Mouse (Mus musculus) intestine, embryonic 14.5 days (tissue): ENCODE measurements around the gene Dscaml1. TPM values are rescaled to one million over a fixed set of nuclear protein-coding genes. Genes with fewer than 3 reads are reported as not detected.

Experiments used
- ATAC-seq: fragments of 200-750 bp; cut with Nextera tagmentation; replicated peaks from 2 replicates; pipeline ENCODE4 v1.8.0; 2017; ENCODE audit warnings: low read depth, moderate number of reproducible peaks, moderate TSS enrichment, moderate library complexity; ENCODE audit not compliant: low FRiP score, low TSS enrichment
- DNase-seq: peaks from one replicate; pipeline ENCODE4 v3.0.0-alpha.2; 2018; ENCODE audit warnings: low spot score
- H3K27ac ChIP-seq: fragments of 300-500 bp; sonication (generic); 2 replicates; pipeline ENCODE4 v1.5.1; 2014; ENCODE audit warnings: low read depth, mild to moderate bottlenecking, control low read depth
- H3K27me3 ChIP-seq: fragments of 300-500 bp; sonication (generic); replicated peaks from 2 replicates; pipeline ENCODE4 v1.6.1; 2014; ENCODE audit warnings: low read length, control low read depth; ENCODE audit not compliant: control insufficient read depth, insufficient read depth
- H3K36me3 ChIP-seq: fragments of 300-500 bp; sonication (generic); 2 replicates; pipeline ENCODE4 v1.6.1; 2014; ENCODE audit warnings: low read length, control low read depth; ENCODE audit not compliant: control insufficient read depth, insufficient read depth
- H3K4me1 ChIP-seq: fragments of 300-500 bp; sonication (generic); replicated peaks from 2 replicates; pipeline ENCODE4 v1.6.1; 2014; ENCODE audit warnings: low read length, control low read depth, mixed read lengths; ENCODE audit not compliant: control insufficient read depth, insufficient read depth
- H3K4me2 ChIP-seq: fragments of 300-500 bp; sonication (generic); 2 replicates; pipeline ENCODE4 v1.6.1; 2014; ENCODE audit warnings: low read length
- H3K4me3 ChIP-seq: fragments of 300-500 bp; sonication (generic); 2 replicates; pipeline ENCODE4 v1.5.1; 2014; ENCODE audit warnings: low read depth, low read length, control low read depth, mixed read lengths
- H3K9ac ChIP-seq: fragments of 300-500 bp; sonication (generic); 2 replicates; pipeline ENCODE4 v1.6.1; 2014; ENCODE audit warnings: mild to moderate bottlenecking, low read length
- H3K9me3 ChIP-seq: fragments of 300-500 bp; sonication (generic); 2 replicates; pipeline ENCODE4 v1.6.1; 2016; ENCODE audit warnings: low read length, control low read depth; ENCODE audit not compliant: control insufficient read depth
- WGBS: fragments of 180-500 bp; shearing (Covaris S2); extraction: QIAGEN DNeasy Blood & Tissue Kit; methylation state at CpG from one replicate; pipeline ENCODE4 v1.1.7; 2014; 5-methylcytosine and 5-hydroxymethylcytosine counted together
- polyA plus RNA-seq: library from polyadenylated mRNA; unstranded; fragments of >200 nt; fragmentation: Nextera tagmentation; extraction: Ambion mirVana; gene quantifications from 2 replicates; pipeline ENCODE4 v1.2.1, GENCODE M21; 2014

Gene Dscaml1
- polyA plus RNA-seq, 1 experiment from 2014 or later: 0.41 TPM

DNA sequence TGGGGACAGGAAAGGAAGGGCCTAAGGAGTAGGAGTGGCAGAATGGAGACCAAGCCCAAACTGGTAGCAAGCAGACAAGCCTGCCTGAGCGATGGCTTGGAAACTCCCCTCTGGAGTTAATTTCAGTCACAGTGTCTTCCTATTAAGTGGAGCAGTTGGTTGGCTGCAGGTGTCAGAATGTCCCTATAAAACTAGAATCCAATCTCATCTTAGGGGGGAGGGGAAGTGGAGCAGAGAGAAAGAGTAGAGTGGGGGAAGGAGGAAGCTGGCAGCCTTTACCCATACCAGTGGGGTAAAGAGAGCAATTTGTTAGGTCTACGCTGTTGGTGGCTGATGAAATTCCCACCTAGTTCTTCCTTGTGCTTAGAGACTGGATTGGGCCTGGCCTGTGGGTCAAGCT lies 164.6 kb downstream of the Dscaml1 start:
- no peak for ATAC-seq
- no peak for DNase-seq
- no peaks in the 10 kb centered on the region for H3K27me3 ChIP-seq
- H3K9ac ChIP-seq: no peak overlapping the region
- H3K9me3 ChIP-seq: no peaks in the 10 kb centered on the region
- no peaks in the 10 kb centered on the region for H3K4me1 ChIP-seq
- no peak overlapping the region for H3K4me3 ChIP-seq
- H3K36me3 ChIP-seq: no peaks in the 10 kb centered on the region
- WGBS: 95% methylated on average over 2 of the region's 2 CpGs
- H3K27ac ChIP-seq: no peak overlapping the region
- no peak overlapping the region for H3K4me2 ChIP-seq

DNA sequence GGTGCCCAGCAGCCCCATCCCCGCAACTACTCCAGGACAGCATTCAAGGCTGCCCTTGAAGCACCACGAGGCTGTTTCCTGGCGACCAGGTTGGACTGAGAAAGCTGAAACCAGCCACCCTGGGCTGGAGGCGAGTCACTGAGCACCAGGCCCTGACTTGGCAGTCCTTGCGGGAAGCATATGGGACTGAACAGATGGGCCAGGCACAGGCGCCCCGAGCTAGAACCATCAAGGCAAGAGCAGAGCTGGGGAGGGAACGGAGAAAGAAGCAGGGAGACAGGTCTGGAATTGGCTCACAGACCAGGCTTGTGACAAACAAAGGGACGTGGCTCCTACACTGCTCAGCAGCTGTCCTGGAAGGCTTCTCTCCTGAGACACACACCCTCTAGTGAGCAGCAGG lies 165.9 kb downstream of the Dscaml1 start:
- WGBS: 79% methylated on average over 9 of the region's 9 CpGs
- Histone ChIP-seq H3K27ac (no peak overlapping the region), H3K36me3 (no peaks in the 10 kb centered on the region), H3K27me3 (no peaks in the 10 kb centered on the region), H3K9me3 (no peaks in the 10 kb centered on the region), H3K4me2 (no peak overlapping the region), H3K4me3 (no peak overlapping the region), H3K9ac (no peak overlapping the region), H3K4me1 (no peaks in the 10 kb centered on the region)
- ATAC-seq: no peak
- DNase-seq: no peak

DNA sequence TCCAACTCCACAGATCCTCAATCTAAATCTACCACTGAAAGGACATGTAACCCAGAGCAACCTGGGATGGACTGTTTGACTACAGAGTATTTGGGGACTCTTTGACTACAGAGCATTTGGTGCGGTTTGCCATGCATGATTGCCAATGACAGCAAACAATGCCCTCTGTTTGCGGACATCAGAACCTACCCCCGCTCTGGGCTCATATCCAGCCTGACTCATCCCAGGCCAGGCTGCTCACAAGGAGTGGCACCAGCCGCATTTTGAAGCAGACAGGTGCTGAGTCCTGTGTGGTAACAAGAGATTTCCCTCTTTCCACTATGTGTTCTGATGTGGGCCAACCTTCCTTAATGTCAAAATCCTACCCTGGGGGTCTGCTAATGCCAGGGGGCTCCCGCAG lies 171.7 kb downstream of the Dscaml1 start:
- DNase-seq (no peak), ATAC-seq (no peak)
- H3K9ac ChIP-seq: no peak overlapping the region
- no peaks in the 10 kb centered on the region for H3K4me1 ChIP-seq
- no peak overlapping the region for H3K27ac ChIP-seq
- 80% methylated on average over 5 of the region's 5 CpGs for WGBS
- H3K9me3 ChIP-seq: no peaks in the 10 kb centered on the region
- no peaks in the 10 kb centered on the region for H3K36me3 ChIP-seq
- no peak overlapping the region for H3K4me2 ChIP-seq
- H3K4me3 ChIP-seq: no peak overlapping the region
- H3K27me3 ChIP-seq: no peaks in the 10 kb centered on the region

DNA sequence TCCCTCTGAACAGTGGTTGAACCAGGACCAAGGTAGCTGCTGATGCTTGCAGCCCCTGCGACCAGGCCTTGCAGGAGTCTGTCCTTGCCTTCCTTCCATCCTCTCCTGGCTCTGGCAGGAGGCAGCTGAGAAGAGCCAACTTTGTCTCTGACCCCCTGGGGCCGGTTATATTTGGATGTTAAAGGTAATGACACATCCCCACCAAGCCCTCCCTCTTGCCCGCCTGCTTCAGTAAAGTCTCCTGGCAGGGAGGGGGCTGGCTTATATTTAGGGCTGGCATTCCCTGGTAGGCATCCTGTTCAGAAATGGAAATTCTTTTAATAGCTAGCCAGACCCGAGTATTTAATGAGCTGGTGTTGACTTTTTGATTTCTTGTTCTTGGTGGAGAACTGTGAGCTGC lies 172.9 kb downstream of the Dscaml1 start:
- no peaks in the 10 kb centered on the region for H3K36me3 ChIP-seq
- no peak for DNase-seq
- no peaks in the 10 kb centered on the region for H3K9me3 ChIP-seq
- H3K4me2 ChIP-seq: no peak overlapping the region
- ATAC-seq: no peak
- no peaks in the 10 kb centered on the region for H3K27me3 ChIP-seq
- no peak overlapping the region for H3K9ac ChIP-seq
- 51% methylated on average over 4 of the region's 4 CpGs for WGBS
- no peaks in the 10 kb centered on the region for H3K4me1 ChIP-seq
- no peak overlapping the region for H3K4me3 ChIP-seq
- H3K27ac ChIP-seq: no peak overlapping the region

DNA sequence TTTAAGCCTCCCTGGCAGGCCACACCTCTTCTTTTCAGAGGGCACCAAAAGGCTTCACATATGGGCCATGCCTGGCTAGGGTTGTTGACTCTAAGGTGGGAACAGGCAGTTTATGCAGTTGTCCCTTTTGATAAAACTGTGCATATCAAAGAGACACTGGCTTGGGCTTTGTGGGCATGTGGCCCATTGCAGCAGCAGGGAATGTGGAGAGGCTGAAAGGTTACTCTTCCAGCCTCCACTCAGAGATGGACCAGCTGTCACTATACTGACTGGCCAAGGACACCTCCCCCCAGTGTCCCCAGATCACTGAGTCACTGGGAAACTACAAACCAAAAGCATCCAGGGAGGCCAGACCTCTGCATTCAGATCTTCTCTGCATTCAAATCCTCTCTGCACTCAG lies 180.9 kb downstream of the Dscaml1 start:
- Histone ChIP-seq H3K36me3 (no peaks in the 10 kb centered on the region), H3K27me3 (no peaks in the 10 kb centered on the region), H3K9me3 (no peaks in the 10 kb centered on the region), H3K4me3 (no peak overlapping the region), H3K4me2 (no peak overlapping the region), H3K27ac (no peak overlapping the region), H3K4me1 (no peaks in the 10 kb centered on the region), H3K9ac (no peak overlapping the region)
- DNase-seq (no peak), ATAC-seq (no peak)

DNA sequence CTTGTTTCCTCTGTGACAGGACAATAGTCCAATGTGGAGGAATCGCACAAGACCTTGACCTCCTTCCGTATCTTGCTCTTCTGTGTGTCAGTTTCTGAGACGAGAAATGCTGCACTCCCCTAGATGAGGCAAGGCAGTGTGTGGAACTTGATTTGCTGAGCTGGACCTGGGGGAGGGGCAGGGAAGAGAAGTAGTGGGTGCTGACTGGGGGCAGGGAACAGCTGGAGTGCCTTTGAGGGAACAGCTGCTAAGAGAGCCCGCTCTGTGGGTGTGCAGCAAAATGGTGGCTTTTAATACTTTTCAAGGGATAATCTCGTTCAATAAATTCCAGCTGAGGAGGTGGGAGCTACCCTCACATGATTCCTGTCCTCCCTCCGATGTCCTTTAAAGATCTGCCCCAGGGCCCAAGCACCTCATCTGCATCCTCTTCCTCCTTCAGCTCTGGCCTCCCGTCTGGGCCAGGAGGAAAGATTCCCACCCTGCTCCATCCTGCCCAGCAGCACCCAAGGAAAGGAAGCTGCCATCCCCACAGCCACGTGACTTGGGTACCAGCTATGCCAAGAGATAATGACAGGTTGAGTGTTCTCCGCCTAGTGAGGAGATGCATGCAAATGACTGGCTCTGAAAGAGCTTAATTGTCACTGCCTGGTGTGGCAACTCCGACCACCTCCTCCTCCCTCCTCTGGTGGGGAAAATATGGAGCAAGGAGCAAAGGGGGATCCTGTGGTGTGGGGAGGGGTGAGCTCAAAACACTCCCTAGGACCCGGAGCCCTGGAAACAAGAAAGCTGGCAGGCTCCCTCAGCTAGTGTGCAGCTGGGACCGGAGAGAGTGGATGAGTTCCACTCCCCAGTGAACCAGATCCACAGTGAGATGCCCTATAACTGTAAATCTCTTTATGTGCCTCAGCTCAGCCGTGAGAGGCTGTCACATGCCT lies 181.9 kb downstream of the Dscaml1 start:
- Histone ChIP-seq H3K9ac (no peak overlapping the region), H3K9me3 (no peaks in the 10 kb centered on the region), H3K4me2 (no peak overlapping the region), H3K4me1 (no peaks in the 10 kb centered on the region), H3K27me3 (no peaks in the 10 kb centered on the region), H3K4me3 (no peak overlapping the region), H3K36me3 (no peaks in the 10 kb centered on the region), H3K27ac (no peak overlapping the region)
- WGBS: 42% methylated on average over 13 of the region's 13 CpGs
- ATAC-seq (no peak), DNase-seq (no peak)

DNA sequence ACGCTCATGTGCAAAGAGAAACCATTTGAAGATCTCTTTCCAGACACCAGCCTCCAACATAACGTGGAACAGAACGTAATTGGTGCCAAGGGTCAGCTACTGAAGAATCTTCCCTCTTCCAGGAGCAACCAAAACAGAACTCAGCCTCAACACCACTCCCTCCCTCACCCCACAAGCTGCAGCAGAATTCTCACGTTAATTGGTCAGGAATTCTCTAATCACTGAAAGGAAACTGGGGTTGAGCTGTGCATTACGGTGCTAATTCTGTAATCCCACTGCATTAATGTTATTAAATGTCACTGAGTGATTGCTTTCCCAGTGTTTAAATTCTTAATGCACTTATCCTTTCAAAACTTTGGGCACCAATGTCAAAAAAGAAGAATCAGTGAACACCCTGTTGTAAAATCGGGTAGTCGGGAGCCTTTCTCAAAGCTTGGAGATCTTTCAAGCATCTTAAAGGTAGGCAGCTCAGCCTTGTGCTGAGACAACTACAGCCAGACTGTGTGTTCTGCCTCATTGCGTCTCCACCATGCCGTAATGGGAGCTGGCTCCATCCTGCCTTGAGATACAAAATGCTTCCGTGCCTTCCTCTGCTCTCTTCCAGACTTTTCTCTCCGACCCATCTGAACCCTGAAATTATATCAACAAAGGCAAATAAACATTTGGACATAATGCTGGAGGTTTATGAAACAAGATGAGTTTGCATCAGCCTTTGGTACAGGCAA lies 184.1 kb downstream of the Dscaml1 start:
- DNase-seq (no peak), ATAC-seq (no peak)
- Histone ChIP-seq H3K27me3 (no peaks in the 10 kb centered on the region), H3K36me3 (no peaks in the 10 kb centered on the region), H3K9ac (no peak overlapping the region), H3K27ac (no peak overlapping the region), H3K4me2 (no peak overlapping the region), H3K4me3 (no peak overlapping the region), H3K9me3 (no peaks in the 10 kb centered on the region), H3K4me1 (no peaks in the 10 kb centered on the region)
- 55% methylated on average over 11 of the region's 11 CpGs for WGBS

DNA sequence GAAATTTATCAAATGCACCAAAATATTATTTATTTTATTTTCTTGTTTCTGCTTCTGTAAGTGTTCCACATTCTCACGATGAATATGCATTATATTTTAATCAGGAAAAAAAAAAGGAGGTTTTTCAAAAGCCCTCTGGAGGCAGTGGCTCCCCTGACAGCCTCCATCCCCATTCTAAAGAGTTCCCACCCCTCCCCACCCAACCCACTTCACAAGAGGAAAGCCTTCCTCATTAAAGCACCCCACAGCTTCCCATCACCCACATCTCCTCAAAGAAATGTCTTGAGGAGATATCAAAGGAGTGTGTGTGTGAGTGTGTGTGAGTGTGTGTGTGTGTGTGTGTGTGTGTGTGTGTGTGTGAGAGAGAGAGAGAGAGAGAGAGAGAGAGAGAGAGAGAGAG lies 188.2 kb downstream of the Dscaml1 start:
- H3K27ac ChIP-seq: no peak overlapping the region
- ATAC-seq: no peak

More for the DNA sequence above, 188.2 kb downstream of the Dscaml1 start:
- no peaks in the 10 kb centered on the region for H3K36me3 ChIP-seq
- no peaks in the 10 kb centered on the region for H3K27me3 ChIP-seq
- H3K9me3 ChIP-seq: no peaks in the 10 kb centered on the region
- H3K4me1 ChIP-seq: no peaks in the 10 kb centered on the region
- DNase-seq: no peak
- no peak overlapping the region for H3K4me2 ChIP-seq
- no peak overlapping the region for H3K9ac ChIP-seq
- WGBS: 89% methylated on average over 1 of the region's 1 CpGs
- no peak overlapping the region for H3K4me3 ChIP-seq
